ENCODE assay signal across 8 mouse cellular contexts in genomic region chr11:80429500-80430166, GRCm38 (mm10). TPM values are rescaled to one million over a fixed set of nuclear protein-coding genes. Genes with fewer than 3 reads are reported as not detected.
DNase-seq lines count a peak whose midpoint lies in the region; ATAC-seq lines count a peak whose summit lies in the region.

No protein-coding gene starts in this region.

- peak overlapping the region; percentile 81 for H3K4me2 ChIP-seq in liver, embryonic 11.5 days

- peaks cover 13% of the 10 kb centered on the region for H3K36me3 ChIP-seq in liver, embryonic 11.5 days (ENCODE audit: control insufficient read depth, insufficient read depth, low read length)

- H3K9ac ChIP-seq in liver, embryonic 11.5 days (ENCODE audit: low read depth, low read length), result peak overlapping the region; percentile 96

- WGBS in liver, embryonic 11.5 days, result 50% methylated on average over 14 of the region's 14 CpGs

- DNase-seq in adrenal gland, adult (ENCODE audit: inconsistent age in 2 of 2, low spot score in 1 of 2), result peak; percentile 17 to 43
- no peak for DNase-seq in adrenal gland, adult 8-10 months
- peak; percentile 17 for DNase-seq in thymus, postnatal 4 days
- DNase-seq in thymus, adult 18-20 months, result no peak
- DNase-seq in liver, embryonic 11.5 days (ENCODE audit: low spot score), result no peak
- DNase-seq in urinary bladder, adult 18-20 months (ENCODE audit: low spot score in 2 of 2), result no peak
- no peak for DNase-seq in layer of hippocampus, postnatal 14 days (ENCODE audit: low spot score in 2 of 2)
- DNase-seq in cerebellum, adult 11 months, result no peak

- H3K27me3 ChIP-seq in liver, embryonic 11.5 days (replicated peaks; ENCODE audit: control insufficient read depth, insufficient read depth, low read length), result no peaks in the 10 kb centered on the region

- H3K9me3 ChIP-seq in liver, embryonic 11.5 days (ENCODE audit: control insufficient read depth, low read length), result no peaks in the 10 kb centered on the region

- peak overlapping the region; percentile 80 for H3K27ac ChIP-seq in liver, embryonic 11.5 days (ENCODE audit: low read depth, low read length)

- peaks cover 6% of the 10 kb centered on the region for H3K4me1 ChIP-seq in liver, embryonic 11.5 days (replicated peaks; ENCODE audit: control insufficient read depth, insufficient read depth, low read length)

- H3K4me3 ChIP-seq in liver, embryonic 11.5 days (ENCODE audit: low read depth, low read length), result peak overlapping the region; percentile 87

- ATAC-seq in liver, embryonic 11.5 days (replicated peaks; ENCODE audit: low FRiP score), result no peak

RNA-seq across cellular contexts. Expression of gene Psmd11, which starts 1.2 kb away (rescaled TPM):
- total RNA-seq in adrenal gland, adult 8-10 months (2022), result 100 to 1,000 TPM; 121 to 161 (median 141) TPM
- 256 and 289 TPM in 2 replicates for polyA plus RNA-seq in liver, embryonic 11.5 days (2014; fragmentation: Nextera tagmentation; extraction: Ambion mirVana)
- 100 to 1,000 TPM; 102 to 109 TPM for total RNA-seq in layer of hippocampus, postnatal 14 days (2021)

RNA-seq across cellular contexts. Expression of gene Zfp207, which starts 46.6 kb away (rescaled TPM):
- 100 to 1,000 TPM; 115 to 175 (median 146) TPM for total RNA-seq in adrenal gland, adult 8-10 months (2022)
- polyA plus RNA-seq in liver, embryonic 11.5 days (2014; fragmentation: Nextera tagmentation; extraction: Ambion mirVana), result 244 and 245 TPM in 2 replicates
- 100 to 1,000 TPM; 162 to 167 TPM for total RNA-seq in layer of hippocampus, postnatal 14 days (2021)

RNA-seq across cellular contexts. Expression of gene Cdk5r1, which starts 47.2 kb away (rescaled TPM):
- 1 to 10 TPM; 2.4 to 3.9 (median 3.4) TPM for total RNA-seq in adrenal gland, adult 8-10 months (2022)
- 0.68 and 0.77 TPM in 2 replicates for polyA plus RNA-seq in liver, embryonic 11.5 days (2014; fragmentation: Nextera tagmentation; extraction: Ambion mirVana)
- total RNA-seq in layer of hippocampus, postnatal 14 days (2021), result 100 to 1,000 TPM; 233 to 258 TPM

RNA-seq across cellular contexts. Expression of gene 5730455P16Rik, which starts 51.8 kb away (rescaled TPM):
- 10 to 100 TPM; 23.4 to 34.3 (median 27.3) TPM for total RNA-seq in adrenal gland, adult 8-10 months (2022)
- 15.9 and 16.1 TPM in 2 replicates for polyA plus RNA-seq in liver, embryonic 11.5 days (2014; fragmentation: Nextera tagmentation; extraction: Ambion mirVana)
- 10 to 100 TPM; 44.4 to 49.1 TPM for total RNA-seq in layer of hippocampus, postnatal 14 days (2021)

Comparison
In these comparisons a context has a peak if more than half of its experiments do, and no peak if none do; other contexts are left out.
1. DNase-seq: peak in adrenal gland, adult (2 of 2) and thymus, postnatal 4 days (single experiment); none in adrenal gland, adult 8-10 months (single experiment), thymus, adult 18-20 months (0 of 2), liver, embryonic 11.5 days (single experiment), urinary bladder, adult 18-20 months (0 of 2), layer of hippocampus, postnatal 14 days (0 of 2) and cerebellum, adult 11 months (single experiment).
2. RNA of gene Cdk5r1, which starts 47.2 kb away (total RNA-seq): 233 to 258 TPM in layer of hippocampus, postnatal 14 days; 2.4 to 3.9 TPM in adrenal gland, adult 8-10 months; every median in the first group is over 10 times any median in the second.